Mouse (Mus musculus) brain, embryonic 14.5 days (tissue): Measurements from ENCODE around the gene Rai1.

Experiments
- CTCF ChIP-seq: fragments of 200-500 bp; IDR thresholded peaks from 2 replicates; pipeline ENCODE4 v1.5.1; 2012; ENCODE audit warnings: inconsistent platforms, mild to moderate bottlenecking, moderate library complexity, borderline replicate concordance; ENCODE audit not compliant: insufficient read depth, insufficient read length; ENCODE audit errors: extremely low read depth
- POLR2A ChIP-seq: fragments of 200-500 bp; IDR thresholded peaks from 2 replicates; pipeline ENCODE4 v1.6.1; 2012; ENCODE audit warnings: mild to moderate bottlenecking, inconsistent platforms, borderline replicate concordance; ENCODE audit not compliant: poor library complexity, insufficient read depth, insufficient read length, severe bottlenecking; ENCODE audit errors: extremely low read depth

GRCm38 (mm10) chr11:60152339-60152738, 47.5 kb downstream of the Rai1 start:
- TF ChIP-seq CTCF (no peak), POLR2A (no peak)
